Mouse (Mus musculus) stomach, postnatal 0 days (tissue): Measurements from ENCODE around the gene Csrnp1. TPM values are rescaled to one million over a fixed set of nuclear protein-coding genes. Genes with fewer than 3 reads are reported as not detected.

ENCODE experiments used
- ATAC-seq: fragments of 200-750 bp; cut with Nextera tagmentation; 2 replicates; pipeline ENCODE4 v1.8.0; 2017; ENCODE audit not compliant: low FRiP score, low TSS enrichment
- DNase-seq: peaks from one replicate; pipeline ENCODE4 v3.0.0-alpha.2; 2016; ENCODE audit warnings: low spot score
- H3K27ac ChIP-seq: fragments of 300-500 bp; sonication (generic); replicated peaks from 2 replicates; pipeline ENCODE4 v1.5.1; 2014; ENCODE audit warnings: mild to moderate bottlenecking, control low read depth
- H3K27me3 ChIP-seq: fragments of 300-500 bp; sonication (generic); 2 replicates; pipeline ENCODE4 v1.6.1; 2014; ENCODE audit warnings: low read length; ENCODE audit not compliant: control insufficient read depth, insufficient read depth
- H3K36me3 ChIP-seq: fragments of 300-500 bp; sonication (generic); 2 replicates; pipeline ENCODE4 v1.6.1; 2014; ENCODE audit warnings: low read length, mixed read lengths; ENCODE audit not compliant: control insufficient read depth, insufficient read depth
- H3K4me1 ChIP-seq: fragments of 300-500 bp; sonication (generic); replicated peaks from 2 replicates; pipeline ENCODE4 v1.6.1; 2014; ENCODE audit warnings: antibody characterized with exemption; ENCODE audit not compliant: control insufficient read depth, insufficient read depth
- H3K4me2 ChIP-seq: fragments of 300-500 bp; sonication (generic); replicated peaks from 2 replicates; pipeline ENCODE4 v1.6.1; 2014; ENCODE audit warnings: low read depth, mild to moderate bottlenecking, control low read depth, moderate library complexity
- H3K4me3 ChIP-seq: fragments of 300-500 bp; sonication (generic); 2 replicates; pipeline ENCODE4 v1.5.1; 2014; ENCODE audit warnings: low read depth, low read length, control low read depth
- H3K9ac ChIP-seq: fragments of 300-500 bp; sonication (generic); 2 replicates; pipeline ENCODE4 v1.6.1; 2014; ENCODE audit warnings: mild to moderate bottlenecking, low read length, control low read depth, mixed read lengths
- H3K9me3 ChIP-seq: fragments of 300-500 bp; sonication (generic); 2 replicates; pipeline ENCODE4 v1.6.1; 2016; ENCODE audit warnings: low read length; ENCODE audit not compliant: control insufficient read depth
- CTCF ChIP-seq: IDR thresholded peaks from 2 replicates; pipeline ENCODE4 v1.5.1; 2016; ENCODE audit warnings: antibody characterized with exemption, low read depth, mild to moderate bottlenecking, moderate library complexity
- EP300 ChIP-seq: optimal IDR thresholded peaks from 2 replicates; pipeline ENCODE3; 2016; ENCODE audit warnings: antibody characterized with exemption
- whole genome bisulfite sequencing: fragments of 180-500 bp; shearing (Covaris S2); extraction: QIAGEN DNeasy Blood & Tissue Kit; methylation state at CpG from one replicate; pipeline ENCODE4 v1.1.7; 2014; 5-methylcytosine and 5-hydroxymethylcytosine counted together
- polyA plus RNA-seq: library from polyadenylated mRNA; unstranded; fragments of >200 nt; fragmentation: Nextera tagmentation; extraction: Ambion mirVana; gene quantifications from 2 replicates; pipeline ENCODE4 v1.2.1, GENCODE M21; 2015

Gene Csrnp1
- polyA plus RNA-seq, 1 experiment from 2014 or later, result 5.5 TPM

DNA sequence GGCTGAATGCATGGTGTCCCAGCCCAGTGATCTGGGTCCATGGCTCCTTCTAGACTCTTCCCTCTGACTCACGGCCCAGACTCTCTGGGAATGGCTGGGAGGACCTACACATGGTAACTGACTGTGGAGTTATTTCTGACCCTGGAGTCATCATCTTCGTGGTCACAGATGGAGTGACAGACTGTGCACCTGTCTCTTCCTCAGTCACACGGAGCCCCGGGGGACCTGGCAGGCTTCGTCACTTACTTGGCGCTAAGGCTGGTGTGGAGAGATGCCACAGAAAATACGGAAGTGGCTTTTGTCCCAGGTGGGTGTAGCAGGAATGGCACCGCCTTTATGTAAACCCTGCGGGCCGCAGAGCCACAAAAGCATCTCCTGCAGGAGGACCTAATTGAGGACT, 39.7 kb upstream of the Csrnp1 start:
- H3K4me1 ChIP-seq, result no peaks in the 10 kb centered on the region
- ATAC-seq (no peak), DNase-seq (no peak)
- H3K27ac ChIP-seq, result no peak overlapping the region
- WGBS, result 71% methylated on average over 10 of the region's 10 CpGs
- no peaks in the 10 kb centered on the region for H3K9me3 ChIP-seq
- TF ChIP-seq EP300 (no peak), CTCF (no peak)
- H3K27me3 ChIP-seq, result no peaks in the 10 kb centered on the region
- H3K4me2 ChIP-seq, result no peak overlapping the region
- no peaks in the 10 kb centered on the region for H3K36me3 ChIP-seq
- no peak overlapping the region for H3K4me3 ChIP-seq
- H3K9ac ChIP-seq, result no peak overlapping the region

GRCm38 (mm10) chr9:120023086-120023811, 38.8 kb upstream of the Csrnp1 start, which contains the start of gene Xirp1:
Gene Xirp1, minus strand, starts transcription at chr9:120023598.
- 82% methylated on average over 18 of the region's 18 CpGs for WGBS
- TF ChIP-seq EP300 (no peak), CTCF (no peak)
- DNase-seq (no peak), ATAC-seq (no peak)
- no peaks in the 10 kb centered on the region for H3K4me1 ChIP-seq
- no peaks in the 10 kb centered on the region for H3K36me3 ChIP-seq
- no peak within 1 kb of the TSS for H3K27ac ChIP-seq
- no peak within 1 kb of the TSS for H3K4me3 ChIP-seq
- H3K9me3 ChIP-seq, result no peaks in the 10 kb centered on the region
- H3K27me3 ChIP-seq, result no peaks in the 10 kb centered on the region
- no peak within 1 kb of the TSS for H3K4me2 ChIP-seq
- no peak within 1 kb of the TSS for H3K9ac ChIP-seq

DNA sequence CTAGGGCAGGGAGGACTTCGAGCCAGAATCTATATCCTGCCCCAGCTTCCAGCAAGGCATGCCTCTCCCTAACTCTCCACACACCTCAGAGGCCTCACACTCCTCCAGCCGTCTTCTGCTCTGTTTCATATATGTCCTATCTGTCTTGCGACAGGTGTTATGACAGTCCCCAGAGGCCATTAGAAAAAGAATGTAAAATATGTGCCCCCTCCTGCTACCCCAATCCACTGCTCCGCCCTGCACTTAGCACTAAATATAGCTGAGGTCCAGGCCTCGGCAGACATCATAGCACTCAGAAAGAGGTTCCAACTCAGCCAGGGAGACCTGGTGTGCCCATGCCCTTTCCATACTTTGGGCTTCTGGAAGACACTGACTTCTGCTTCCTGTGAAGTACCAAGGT, 36.7 kb upstream of the Csrnp1 start:
- ATAC-seq (no peak), DNase-seq (no peak)
- no peak overlapping the region for H3K4me2 ChIP-seq
- WGBS, result 43% methylated on average over 5 of the region's 5 CpGs
- H3K27me3 ChIP-seq, result no peaks in the 10 kb centered on the region
- H3K4me3 ChIP-seq, result no peak overlapping the region
- H3K9me3 ChIP-seq, result no peaks in the 10 kb centered on the region
- H3K4me1 ChIP-seq, result no peaks in the 10 kb centered on the region
- no peak overlapping the region for H3K27ac ChIP-seq
- no peak for TF ChIP-seq EP300
- no peak for TF ChIP-seq CTCF
- H3K9ac ChIP-seq, result no peak overlapping the region
- H3K36me3 ChIP-seq, result no peaks in the 10 kb centered on the region

- Histone ChIP-seq H3K9ac (no peak overlapping the region), H3K36me3 (no peaks in the 10 kb centered on the region), H3K27ac (peak overlapping the region; percentile 45; the same call in 1 of the 2 replicates), H3K4me3 (no peak overlapping the region), H3K9me3 (no peaks in the 10 kb centered on the region), H3K27me3 (no peaks in the 10 kb centered on the region), H3K4me2 (no peak overlapping the region), H3K4me1 (no peaks in the 10 kb centered on the region)
- ATAC-seq, result no peak
- peak; percentile 75 for DNase-seq
- 26% methylated on average over 7 of the region's 7 CpGs for WGBS
- TF ChIP-seq CTCF (peak; percentile 88), EP300 (no peak)
Observed at GRCm38 (mm10) chr9:120020285-120020890, 35.9 kb upstream of the Csrnp1 start.

GRCm38 (mm10) chr9:120016956-120017355, 32.5 kb upstream of the Csrnp1 start:
- no peaks in the 10 kb centered on the region for H3K4me1 ChIP-seq
- H3K27ac ChIP-seq, result no peak overlapping the region
- ATAC-seq (no peak), DNase-seq (no peak)
- no peak overlapping the region for H3K4me3 ChIP-seq
- no peaks in the 10 kb centered on the region for H3K27me3 ChIP-seq
- H3K9ac ChIP-seq, result no peak overlapping the region
- H3K36me3 ChIP-seq, result no peaks in the 10 kb centered on the region
- no peak for TF ChIP-seq CTCF
- no peak for TF ChIP-seq EP300
- no peak overlapping the region for H3K4me2 ChIP-seq
- 62% methylated on average over 10 of the region's 10 CpGs for WGBS
- H3K9me3 ChIP-seq, result no peaks in the 10 kb centered on the region

GRCm38 (mm10) chr9:120014828-120015227, 30.4 kb upstream of the Csrnp1 start:
- ATAC-seq, result no peak
- Histone ChIP-seq H3K9ac (no peak overlapping the region), H3K4me1 (no peaks in the 10 kb centered on the region)

More at GRCm38 (mm10) chr9:120014828-120015227, 30.4 kb upstream of the Csrnp1 start:
- Histone ChIP-seq H3K36me3 (no peaks in the 10 kb centered on the region), H3K27me3 (no peaks in the 10 kb centered on the region), H3K27ac (no peak overlapping the region), H3K9me3 (no peaks in the 10 kb centered on the region), H3K4me2 (no peak overlapping the region), H3K4me3 (no peak overlapping the region)
- DNase-seq, result no peak
- 66% methylated on average over 6 of the region's 6 CpGs for WGBS
- TF ChIP-seq EP300, result no peak
- TF ChIP-seq CTCF, result no peak
